Mouse (Mus musculus): ENCODE data around the gene Dis3l2. TPM values are rescaled to one million over a fixed set of nuclear protein-coding genes. Genes with fewer than 3 reads are reported as not detected.

Dis3l2 gene
- polyA plus RNA-seq, 1 experiment from 2014 or later: 22.1 TPM

DNA sequence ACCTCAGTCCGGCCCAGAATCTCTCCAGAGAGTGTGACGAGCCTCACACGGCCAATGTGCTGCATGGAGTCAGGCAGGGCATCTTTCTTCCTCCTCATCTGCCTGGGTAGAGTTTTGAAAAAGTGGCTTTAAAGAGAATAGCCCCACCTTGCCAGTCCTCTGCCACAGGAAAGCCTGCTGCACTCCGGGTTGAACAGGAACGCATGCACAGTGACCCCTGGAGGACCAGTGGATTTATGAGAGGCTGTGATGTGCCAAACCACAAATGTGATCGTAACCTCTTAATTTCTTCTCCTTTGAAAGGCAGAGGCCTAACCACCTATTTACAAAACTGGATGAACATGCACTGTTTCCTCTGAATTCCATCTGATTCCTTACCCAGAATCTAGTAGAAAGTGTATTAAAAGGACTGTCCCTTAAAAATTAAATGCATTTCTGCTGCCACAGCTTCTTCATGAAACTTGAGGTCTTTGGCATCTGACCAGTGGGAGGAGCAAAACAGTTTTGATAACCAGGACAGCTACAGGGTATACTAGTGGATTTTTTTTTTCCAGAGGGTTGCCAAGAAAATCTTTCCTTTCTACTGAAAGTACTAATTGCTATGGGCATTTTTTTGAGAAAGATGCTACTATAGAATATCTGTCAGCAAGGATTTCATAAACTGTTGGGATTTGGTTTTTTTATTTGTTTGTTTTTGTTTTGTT, 264.8 kb downstream of the Dis3l2 start:
- no peaks in the 10 kb centered on the region for H3K4me1 ChIP-seq (ENCODE audit: control insufficient read depth, insufficient read depth, low read length)
- no peak overlapping the region for H3K4me3 ChIP-seq (replicated peaks; ENCODE audit: low read length)
- H3K36me3 ChIP-seq (ENCODE audit: control insufficient read depth, insufficient read depth, low read length): no peaks in the 10 kb centered on the region
- H3K27me3 ChIP-seq (ENCODE audit: control insufficient read depth, insufficient read depth, low read length): no peaks in the 10 kb centered on the region
- no peak overlapping the region for H3K27ac ChIP-seq (ENCODE audit: low read length)
- no peak overlapping the region for H3K9ac ChIP-seq (ENCODE audit: low read length)
- 55% methylated on average over 6 of the region's 6 CpGs for WGBS
- no peaks in the 10 kb centered on the region for H3K9me3 ChIP-seq (replicated peaks; ENCODE audit: control insufficient read depth, low read length)
- ATAC-seq (ENCODE audit: insufficient read depth, low FRiP score): no peak
- no peak overlapping the region for H3K4me2 ChIP-seq (ENCODE audit: low read depth, low read length)

DNA sequence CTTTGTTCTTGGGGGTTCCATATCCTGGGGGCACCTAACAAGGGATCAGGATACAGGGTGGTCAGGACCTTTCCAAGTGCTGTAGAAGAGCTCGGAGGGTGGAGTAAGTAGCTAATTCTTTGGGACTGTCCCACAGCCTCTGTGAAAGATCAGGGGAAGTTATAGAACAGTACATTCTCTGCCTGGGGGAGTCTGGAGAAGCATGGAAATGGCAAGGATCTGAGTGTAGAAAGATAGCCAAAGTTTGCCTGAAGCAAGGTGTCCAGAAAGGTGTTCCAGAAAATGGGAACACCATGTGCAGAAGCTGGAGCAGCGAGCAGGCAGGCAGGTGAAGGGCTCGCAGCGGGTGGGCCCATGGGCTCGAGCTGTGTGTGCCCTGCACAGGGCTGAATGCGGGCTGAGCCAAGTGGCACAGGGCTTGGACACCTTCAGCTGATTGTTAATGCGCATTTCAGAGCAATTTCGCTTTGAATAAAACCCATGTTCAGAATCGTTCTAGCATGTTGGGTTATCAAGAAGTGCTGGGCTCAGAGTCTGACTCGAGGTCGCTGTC, 265.6 kb downstream of the Dis3l2 start:
- Histone ChIP-seq H3K9ac (ENCODE audit: low read length) (no peak overlapping the region), H3K36me3 (ENCODE audit: control insufficient read depth, insufficient read depth, low read length) (no peaks in the 10 kb centered on the region), H3K27me3 (ENCODE audit: control insufficient read depth, insufficient read depth, low read length) (no peaks in the 10 kb centered on the region), H3K4me3 (replicated peaks; ENCODE audit: low read length) (no peak overlapping the region), H3K4me1 (ENCODE audit: control insufficient read depth, insufficient read depth, low read length) (no peaks in the 10 kb centered on the region), H3K4me2 (ENCODE audit: low read depth, low read length) (no peak overlapping the region), H3K27ac (ENCODE audit: low read length) (no peak overlapping the region), H3K9me3 (replicated peaks; ENCODE audit: control insufficient read depth, low read length) (no peaks in the 10 kb centered on the region)
- ATAC-seq (ENCODE audit: insufficient read depth, low FRiP score): no peak
- WGBS: 87% methylated on average over 11 of the region's 11 CpGs

DNA sequence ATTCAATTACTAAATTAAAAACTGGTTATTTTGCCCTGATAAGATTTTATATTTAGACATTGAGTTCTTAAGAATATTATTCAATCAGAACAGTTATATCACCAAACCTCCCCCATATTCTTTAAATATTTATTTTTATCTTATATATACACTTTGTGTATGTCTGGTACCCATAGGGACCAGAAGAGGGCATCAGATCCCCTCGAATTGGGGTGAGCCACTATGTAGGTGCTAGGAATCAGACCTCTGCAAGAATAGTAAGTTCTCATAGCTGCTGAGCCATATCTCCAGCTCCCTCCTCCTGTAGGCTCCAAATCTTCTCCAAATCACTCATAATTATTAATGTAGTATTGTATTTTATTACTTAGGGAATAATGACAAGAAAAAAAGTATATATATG, 269.1 kb downstream of the Dis3l2 start:
- Histone ChIP-seq H3K4me2 (ENCODE audit: low read depth, low read length) (no peak overlapping the region), H3K9me3 (replicated peaks; ENCODE audit: control insufficient read depth, low read length) (no peaks in the 10 kb centered on the region), H3K4me1 (ENCODE audit: control insufficient read depth, insufficient read depth, low read length) (no peaks in the 10 kb centered on the region), H3K9ac (ENCODE audit: low read length) (no peak overlapping the region), H3K27me3 (ENCODE audit: control insufficient read depth, insufficient read depth, low read length) (no peaks in the 10 kb centered on the region), H3K4me3 (replicated peaks; ENCODE audit: low read length) (no peak overlapping the region), H3K36me3 (ENCODE audit: control insufficient read depth, insufficient read depth, low read length) (no peaks in the 10 kb centered on the region), H3K27ac (ENCODE audit: low read length) (no peak overlapping the region)
- ATAC-seq (ENCODE audit: insufficient read depth, low FRiP score): no peak
- 50% methylated on average over 1 of the region's 1 CpGs for WGBS

DNA sequence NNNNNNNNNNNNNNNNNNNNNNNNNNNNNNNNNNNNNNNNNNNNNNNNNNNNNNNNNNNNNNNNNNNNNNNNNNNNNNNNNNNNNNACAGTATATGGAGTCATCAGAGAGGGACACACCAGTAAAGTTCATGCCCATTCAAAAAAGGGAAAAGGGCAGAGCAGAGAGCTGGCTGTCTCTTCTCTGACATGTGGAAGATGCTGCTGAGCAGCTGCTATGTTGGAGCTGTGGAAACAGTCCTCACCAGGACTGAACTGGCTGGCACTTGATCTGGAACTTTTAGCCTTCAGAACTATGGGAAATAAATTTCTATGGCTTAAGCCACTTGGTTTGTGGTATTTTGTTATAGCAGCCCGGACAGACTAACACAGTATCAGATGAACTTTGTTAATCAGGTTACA, 273.4 kb downstream of the Dis3l2 start:
- no peaks in the 10 kb centered on the region for H3K36me3 ChIP-seq (ENCODE audit: control insufficient read depth, insufficient read depth, low read length)
- no peaks in the 10 kb centered on the region for H3K27me3 ChIP-seq (ENCODE audit: control insufficient read depth, insufficient read depth, low read length)
- no peak overlapping the region for H3K4me2 ChIP-seq (ENCODE audit: low read depth, low read length)
- H3K9me3 ChIP-seq (replicated peaks; ENCODE audit: control insufficient read depth, low read length): no peaks in the 10 kb centered on the region
- no peak overlapping the region for H3K4me3 ChIP-seq (replicated peaks; ENCODE audit: low read length)
- 88% methylated on average over 1 of the region's 1 CpGs for WGBS
- no peak overlapping the region for H3K27ac ChIP-seq (ENCODE audit: low read length)
- no peak overlapping the region for H3K9ac ChIP-seq (ENCODE audit: low read length)
- H3K4me1 ChIP-seq (ENCODE audit: control insufficient read depth, insufficient read depth, low read length): no peaks in the 10 kb centered on the region
- ATAC-seq (ENCODE audit: insufficient read depth, low FRiP score): no peak

DNA sequence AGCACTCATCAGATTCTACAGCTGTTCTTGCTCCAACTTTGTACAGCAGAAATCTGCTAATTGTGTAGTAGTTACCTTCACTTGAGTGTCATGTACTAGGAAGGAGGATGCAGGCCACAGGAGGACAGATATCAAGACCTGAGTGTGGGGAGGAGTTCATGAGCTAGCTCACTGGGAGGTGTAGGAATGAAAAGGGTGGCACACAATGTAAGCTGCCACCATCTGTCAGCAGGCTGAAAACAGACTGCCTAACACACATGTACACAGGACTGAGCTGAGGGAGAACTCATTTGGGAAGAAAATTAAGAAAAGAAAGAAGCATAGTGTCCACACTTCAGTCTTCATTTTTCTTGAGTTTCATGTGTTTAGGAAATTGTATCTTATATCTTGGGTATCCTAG, 282.8 kb downstream of the Dis3l2 start:
- H3K36me3 ChIP-seq (ENCODE audit: control insufficient read depth, insufficient read depth, low read length): no peaks in the 10 kb centered on the region
- no peak overlapping the region for H3K27ac ChIP-seq (ENCODE audit: low read length)
- H3K4me1 ChIP-seq (ENCODE audit: control insufficient read depth, insufficient read depth, low read length): no peaks in the 10 kb centered on the region
- H3K9ac ChIP-seq (ENCODE audit: low read length): no peak overlapping the region
- H3K4me3 ChIP-seq (replicated peaks; ENCODE audit: low read length): no peak overlapping the region
- no peaks in the 10 kb centered on the region for H3K9me3 ChIP-seq (replicated peaks; ENCODE audit: control insufficient read depth, low read length)
- no peaks in the 10 kb centered on the region for H3K27me3 ChIP-seq (ENCODE audit: control insufficient read depth, insufficient read depth, low read length)
- no peak for ATAC-seq (ENCODE audit: insufficient read depth, low FRiP score)
- H3K4me2 ChIP-seq (ENCODE audit: low read depth, low read length): no peak overlapping the region

DNA sequence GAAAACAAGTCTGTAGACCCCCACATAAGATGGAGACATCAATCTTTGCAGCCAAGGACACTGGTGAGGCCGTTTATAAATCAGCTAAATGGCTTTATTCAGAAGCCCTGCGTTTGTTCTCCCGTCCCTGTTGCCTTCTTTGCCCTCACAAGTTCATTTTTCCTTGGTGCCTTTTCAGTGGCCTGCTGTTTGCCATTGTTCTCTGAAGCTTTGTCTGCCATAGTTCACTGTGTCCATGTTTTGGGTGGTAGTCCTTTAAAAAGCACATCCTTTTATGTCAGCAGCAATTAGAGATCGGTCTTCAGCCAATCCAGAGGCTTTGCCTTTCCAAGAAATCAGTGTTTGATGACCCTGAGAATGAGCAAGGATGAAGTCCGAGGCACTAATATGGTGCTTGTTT, 289.2 kb downstream of the Dis3l2 start:
- no peak overlapping the region for H3K4me2 ChIP-seq (ENCODE audit: low read depth, low read length)
- 73% methylated on average over 5 of the region's 5 CpGs for WGBS
- H3K27me3 ChIP-seq (ENCODE audit: control insufficient read depth, insufficient read depth, low read length): no peaks in the 10 kb centered on the region
- no peaks in the 10 kb centered on the region for H3K36me3 ChIP-seq (ENCODE audit: control insufficient read depth, insufficient read depth, low read length)
- no peak overlapping the region for H3K27ac ChIP-seq (ENCODE audit: low read length)
- H3K9me3 ChIP-seq (replicated peaks; ENCODE audit: control insufficient read depth, low read length): no peaks in the 10 kb centered on the region
- no peaks in the 10 kb centered on the region for H3K4me1 ChIP-seq (ENCODE audit: control insufficient read depth, insufficient read depth, low read length)
- H3K4me3 ChIP-seq (replicated peaks; ENCODE audit: low read length): no peak overlapping the region
- no peak overlapping the region for H3K9ac ChIP-seq (ENCODE audit: low read length)
- ATAC-seq (ENCODE audit: insufficient read depth, low FRiP score): no peak

DNA sequence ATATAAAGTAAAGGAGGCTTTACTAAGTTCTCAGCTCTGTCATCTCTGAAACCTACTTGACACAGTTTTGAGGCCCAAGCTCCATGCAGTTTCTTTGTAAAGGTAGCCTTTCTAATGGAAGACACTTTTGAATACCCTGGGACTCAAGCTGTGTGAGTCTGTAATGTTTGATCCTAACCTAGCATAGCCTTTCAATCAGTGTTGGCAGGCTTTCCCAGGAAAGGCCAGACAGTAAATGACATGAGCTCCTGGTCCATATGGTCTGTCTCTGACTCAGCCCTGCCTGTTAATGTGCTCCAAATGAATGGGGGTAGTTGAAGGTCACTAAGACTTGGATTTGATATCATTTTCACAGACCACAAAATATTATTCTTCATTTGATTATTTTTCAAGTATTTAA, 290.4 kb downstream of the Dis3l2 start:
- no peak overlapping the region for H3K4me2 ChIP-seq (ENCODE audit: low read depth, low read length)
- no peaks in the 10 kb centered on the region for H3K27me3 ChIP-seq (ENCODE audit: control insufficient read depth, insufficient read depth, low read length)
- H3K9me3 ChIP-seq (replicated peaks; ENCODE audit: control insufficient read depth, low read length): no peaks in the 10 kb centered on the region
- H3K36me3 ChIP-seq (ENCODE audit: control insufficient read depth, insufficient read depth, low read length): no peaks in the 10 kb centered on the region
- H3K4me1 ChIP-seq (ENCODE audit: control insufficient read depth, insufficient read depth, low read length): no peaks in the 10 kb centered on the region
- no peak for ATAC-seq (ENCODE audit: insufficient read depth, low FRiP score)
- H3K4me3 ChIP-seq (replicated peaks; ENCODE audit: low read length): no peak overlapping the region
- H3K27ac ChIP-seq (ENCODE audit: low read length): no peak overlapping the region
- no peak overlapping the region for H3K9ac ChIP-seq (ENCODE audit: low read length)

DNA sequence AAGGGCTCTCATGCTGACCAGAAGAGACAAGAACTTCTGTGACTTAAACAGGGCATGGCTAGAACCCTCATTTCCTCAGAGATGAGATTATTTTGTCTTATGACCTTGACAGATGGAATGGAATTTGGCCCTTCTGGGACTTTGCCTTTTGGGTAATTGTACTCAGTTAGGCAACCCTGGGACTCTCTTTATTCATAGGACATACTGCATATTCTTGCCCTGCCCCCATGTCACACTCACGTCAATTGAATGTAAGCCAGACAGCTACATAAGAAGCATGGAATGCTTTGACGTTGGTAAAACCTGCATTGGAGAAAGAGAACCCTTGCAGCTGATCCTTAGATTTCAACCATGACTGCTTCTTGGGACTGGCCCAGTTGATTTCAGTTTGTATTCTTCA, 294.4 kb downstream of the Dis3l2 start:
- no peak for ATAC-seq (ENCODE audit: insufficient read depth, low FRiP score)
- no peak overlapping the region for H3K4me3 ChIP-seq (replicated peaks; ENCODE audit: low read length)
- WGBS: 75% methylated on average over 2 of the region's 2 CpGs
- H3K9ac ChIP-seq (ENCODE audit: low read length): no peak overlapping the region
- H3K36me3 ChIP-seq (ENCODE audit: control insufficient read depth, insufficient read depth, low read length): no peaks in the 10 kb centered on the region
- H3K4me1 ChIP-seq (ENCODE audit: control insufficient read depth, insufficient read depth, low read length): no peaks in the 10 kb centered on the region
- no peak overlapping the region for H3K27ac ChIP-seq (ENCODE audit: low read length)
- no peaks in the 10 kb centered on the region for H3K9me3 ChIP-seq (replicated peaks; ENCODE audit: control insufficient read depth, low read length)
- no peaks in the 10 kb centered on the region for H3K27me3 ChIP-seq (ENCODE audit: control insufficient read depth, insufficient read depth, low read length)
- H3K4me2 ChIP-seq (ENCODE audit: low read depth, low read length): no peak overlapping the region

DNA sequence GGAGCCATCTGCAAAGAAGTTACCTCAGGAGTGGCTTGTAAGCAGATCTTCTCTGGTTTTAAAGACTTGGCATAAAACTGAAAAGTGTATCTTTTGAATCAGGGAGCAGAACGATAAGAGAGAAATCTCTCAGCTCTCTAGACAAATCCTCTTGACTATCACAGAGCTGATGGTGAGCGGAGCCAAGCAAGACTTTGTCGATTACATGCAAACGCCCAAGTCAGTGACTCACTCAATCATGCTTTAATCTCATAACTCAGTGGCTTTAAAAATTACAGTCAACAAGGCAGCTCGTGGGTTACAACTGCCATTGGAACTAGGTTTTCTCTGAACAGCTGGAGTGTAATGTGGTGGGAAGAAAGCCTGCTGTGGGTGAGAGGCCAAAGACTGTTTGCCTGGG, 297.8 kb downstream of the Dis3l2 start:
- H3K27me3 ChIP-seq (ENCODE audit: control insufficient read depth, insufficient read depth, low read length): no peaks in the 10 kb centered on the region
- 58% methylated on average over 5 of the region's 5 CpGs for WGBS
- H3K4me1 ChIP-seq (ENCODE audit: control insufficient read depth, insufficient read depth, low read length): no peaks in the 10 kb centered on the region
- no peaks in the 10 kb centered on the region for H3K36me3 ChIP-seq (ENCODE audit: control insufficient read depth, insufficient read depth, low read length)
- ATAC-seq (ENCODE audit: insufficient read depth, low FRiP score): no peak
- no peak overlapping the region for H3K27ac ChIP-seq (ENCODE audit: low read length)
- H3K4me2 ChIP-seq (ENCODE audit: low read depth, low read length): no peak overlapping the region
- H3K9me3 ChIP-seq (replicated peaks; ENCODE audit: control insufficient read depth, low read length): no peaks in the 10 kb centered on the region; the same call in 1 of the 2 replicates
- H3K4me3 ChIP-seq (replicated peaks; ENCODE audit: low read length): no peak overlapping the region
- no peak overlapping the region for H3K9ac ChIP-seq (ENCODE audit: low read length)

Measured in stomach, embryonic 16.5 days (tissue).